Mouse (Mus musculus) adrenal gland, postnatal 0 days (tissue): ENCODE results near the gene Zfp426. TPM values are rescaled to one million over a fixed set of nuclear protein-coding genes. Genes with fewer than 3 reads are reported as not detected.

Experiments used
- polyA plus RNA-seq: library from polyadenylated mRNA; unstranded; fragments of >200 nt; fragmentation: Nextera tagmentation; extraction: Ambion mirVana; gene quantifications from 2 replicates; pipeline ENCODE4 v1.2.1, GENCODE M21; 2015

Zfp426 gene
- 17.0 and 18.4 TPM in 2 replicates for polyA plus RNA-seq

DNA sequence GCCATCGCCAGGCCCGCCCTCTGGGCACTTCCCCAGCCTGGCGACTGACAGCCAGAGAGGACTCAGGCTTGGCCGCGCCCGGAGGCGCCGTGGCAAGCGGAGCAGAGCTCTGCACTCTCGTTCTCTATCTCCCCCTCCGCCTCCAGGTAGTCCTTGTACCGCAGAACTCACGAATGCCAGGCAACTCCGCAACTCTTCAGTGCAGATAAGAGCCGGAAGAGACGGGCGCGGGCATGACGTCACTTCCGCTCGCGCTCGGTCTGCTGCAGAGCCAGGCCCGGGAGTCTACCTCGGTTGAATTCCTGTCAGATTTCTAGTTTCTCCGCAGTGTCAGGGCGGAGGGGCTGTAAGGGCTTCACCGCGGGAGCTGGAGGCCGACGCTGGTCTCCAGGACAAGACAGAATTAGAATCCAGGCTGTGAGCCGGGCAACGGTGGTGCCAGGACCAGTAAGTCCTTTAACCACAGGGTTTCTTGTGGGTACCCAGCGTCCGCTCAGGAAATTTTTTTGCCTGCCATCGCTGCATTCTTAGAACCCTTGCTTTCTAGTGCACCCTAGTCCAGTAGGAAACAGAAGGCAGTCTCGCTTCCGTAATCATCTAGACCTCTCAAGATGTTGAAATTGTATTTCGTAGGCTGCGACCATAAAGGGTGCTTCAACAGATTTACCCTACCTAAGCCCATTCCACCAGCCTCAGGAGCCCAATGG is at the start of gene Zfp426:
Gene Zfp426 (minus strand): TSS at position 220 of the 707 bp plus-strand sequence.

DNA sequence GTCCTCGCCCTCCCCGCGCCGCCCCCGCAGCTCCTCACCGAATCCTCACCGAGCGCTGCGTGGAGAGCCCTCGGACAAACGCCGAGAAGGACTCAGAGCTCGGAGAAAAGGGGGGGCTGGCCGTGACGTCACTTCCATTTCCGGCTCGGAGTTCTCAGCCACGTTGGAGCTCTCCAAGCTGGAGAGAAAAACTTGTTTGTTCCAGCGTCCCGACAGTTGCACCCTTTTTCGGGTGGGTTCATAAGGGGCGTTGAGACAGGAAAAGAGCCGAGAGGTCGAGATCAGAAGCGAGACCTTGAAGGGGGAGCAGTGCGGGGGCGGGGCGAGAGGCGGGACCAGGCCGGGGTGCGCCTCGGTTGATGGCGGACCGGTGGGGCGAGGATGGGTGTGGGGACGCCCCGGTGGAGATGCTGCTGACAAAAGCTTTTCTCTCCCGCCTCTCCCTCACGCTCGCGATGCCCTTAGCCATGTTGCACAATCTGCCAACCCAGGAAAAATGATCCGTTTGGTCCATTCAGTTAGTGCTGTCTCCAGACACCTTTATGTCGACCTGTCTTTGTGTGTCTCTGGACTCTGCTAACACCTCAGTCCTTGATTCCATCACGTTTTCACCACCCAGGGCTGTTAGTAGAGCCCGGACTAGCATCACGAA is 28.9 kb upstream of the Zfp426 start, which contains the start of gene Zfp266:
Gene Zfp266 (minus strand): TSS at position 112 of the 652 bp plus-strand sequence.

DNA sequence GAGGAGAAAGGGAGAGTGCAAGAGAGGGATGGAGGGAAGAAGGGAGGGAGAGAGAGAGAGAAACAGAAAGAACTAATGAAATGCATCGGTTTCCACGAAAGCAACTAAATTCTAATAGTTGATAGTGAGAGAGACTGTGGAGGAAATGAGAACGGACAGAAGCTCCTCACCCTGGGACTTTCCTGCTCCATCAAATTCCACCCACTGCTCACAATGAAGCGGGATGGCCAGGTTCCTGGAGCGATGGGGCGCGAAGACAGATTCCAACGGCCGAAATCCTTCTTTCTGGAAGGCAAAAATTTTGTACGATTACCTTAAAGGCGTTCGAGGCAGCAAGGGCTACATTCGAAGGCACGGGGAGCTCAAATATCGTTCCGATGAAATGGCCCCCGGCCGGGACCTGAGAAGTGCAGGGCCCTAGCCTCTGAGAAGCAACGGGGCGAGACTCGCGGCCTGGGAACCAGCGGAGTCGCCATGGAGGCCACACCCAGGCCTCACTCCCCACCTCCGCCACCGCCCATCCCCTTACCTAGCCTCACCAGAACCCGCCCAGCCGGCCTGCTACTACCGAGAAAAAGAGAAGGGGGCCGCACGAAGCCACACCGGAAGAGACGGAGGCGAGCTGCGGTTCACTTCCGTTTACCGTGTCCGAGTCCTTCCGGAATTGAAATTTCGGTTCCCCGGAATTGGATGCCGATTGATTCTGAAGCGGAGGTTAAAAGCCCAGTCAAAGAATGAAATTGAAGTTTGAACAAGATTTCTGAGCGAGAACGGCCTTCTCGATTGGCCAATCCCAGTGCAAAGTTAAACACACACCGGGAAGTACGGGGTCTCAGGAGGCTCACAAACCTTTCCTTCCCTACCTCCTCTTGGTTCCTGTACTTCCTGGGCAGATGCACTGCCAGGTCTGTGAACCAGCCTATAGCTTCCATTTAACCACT is 32.9 kb downstream of the Zfp426 start, which contains the start of gene Zfp26:
Gene Zfp26 (minus strand): TSS at position 786 of the 941 bp plus-strand sequence.

Other genes with a start within 250 kb of the Zfp426 start
- gene Olfr39, start 210.4 kb downstream of the Zfp426 start, polyA plus RNA-seq = not detected in 2 replicates
- gene Olfr873, start 194.2 kb downstream of the Zfp426 start, polyA plus RNA-seq = not detected in 2 replicates
- gene Olfr18, start 156.7 kb downstream of the Zfp426 start, polyA plus RNA-seq = 0.06 TPM in 1 of 2 replicates, not detected in the other
- gene Zfp560, start 107.6 kb downstream of the Zfp426 start, polyA plus RNA-seq = 88.4 and 138 TPM in 2 replicates
- 8.2 and 9.3 TPM in 2 replicates for gene Zfp26, start 32.6 kb downstream of the Zfp426 start, polyA plus RNA-seq
- gene Zfp266, start 28.7 kb upstream of the Zfp426 start, polyA plus RNA-seq = 31.7 and 34.7 TPM in 2 replicates
- gene Zfp846, start 88.5 kb upstream of the Zfp426 start, polyA plus RNA-seq = 10.1 and 11.5 TPM in 2 replicates
- gene Ubl5, start 150.1 kb upstream of the Zfp426 start, polyA plus RNA-seq = 456 and 566 TPM in 2 replicates
- 14.4 and 15.4 TPM in 2 replicates for gene Fbxl12, start 152.0 kb upstream of the Zfp426 start, polyA plus RNA-seq
- gene Pin1, start 159.3 kb upstream of the Zfp426 start, polyA plus RNA-seq = 50.3 and 56.1 TPM in 2 replicates